Mouse (Mus musculus) embryonic facial prominence, embryonic 13.5 days (tissue): ENCODE measurements around the gene Gpbp1l1. TPM values are rescaled to one million over a fixed set of nuclear protein-coding genes. Genes with fewer than 3 reads are reported as not detected.

Source experiments
- ATAC-seq: fragments of 200-750 bp; cut with Nextera tagmentation; 2 replicates; pipeline ENCODE4 v1.8.0; 2017; ENCODE audit warnings: low read depth; ENCODE audit not compliant: insufficient number of reproducible peaks, insufficient read depth, low FRiP score, low TSS enrichment
- H3K27ac ChIP-seq: fragments of 300-500 bp; sonication (generic); 2 replicates; pipeline ENCODE4 v1.5.1; 2015; ENCODE audit warnings: moderate library complexity, mild to moderate bottlenecking, inconsistent platforms
- H3K27me3 ChIP-seq: fragments of 300-500 bp; sonication (generic); 2 replicates; pipeline ENCODE4 v1.6.1; 2015; ENCODE audit warnings: mild to moderate bottlenecking, inconsistent platforms
- H3K36me3 ChIP-seq: fragments of 300-500 bp; sonication (generic); 2 replicates; pipeline ENCODE4 v1.6.1; 2015; ENCODE audit warnings: mild to moderate bottlenecking, inconsistent platforms
- H3K4me1 ChIP-seq: fragments of 300-500 bp; sonication (generic); 2 replicates; pipeline ENCODE4 v1.6.1; 2015; ENCODE audit warnings: inconsistent platforms
- H3K4me2 ChIP-seq: fragments of 300-500 bp; sonication (generic); 2 replicates; pipeline ENCODE4 v1.6.1; 2015; ENCODE audit warnings: moderate library complexity, mild to moderate bottlenecking, inconsistent platforms
- H3K4me3 ChIP-seq: fragments of 300-500 bp; sonication (generic); 2 replicates; pipeline ENCODE4 v1.5.1; 2015; ENCODE audit warnings: mild to moderate bottlenecking, inconsistent platforms
- H3K9ac ChIP-seq: fragments of 300-500 bp; sonication (generic); 2 replicates; pipeline ENCODE4 v1.6.1; 2015; ENCODE audit warnings: mild to moderate bottlenecking, inconsistent platforms
- H3K9me3 ChIP-seq: fragments of 300-500 bp; sonication (generic); 2 replicates; pipeline ENCODE4 v1.6.1; 2016; ENCODE audit warnings: inconsistent platforms
- WGBS: fragments of 180-500 bp; shearing (Covaris S2); methylation state at CpG from one replicate; pipeline ENCODE4 v1.1.7; 2015; ENCODE audit warnings: mixed read lengths; 5-methylcytosine and 5-hydroxymethylcytosine counted together
- polyA plus RNA-seq: library from polyadenylated mRNA; unstranded; fragments of >200 nt; fragmentation: Nextera tagmentation; extraction: Ambion mirVana; gene quantifications from 2 replicates; pipeline ENCODE4 v1.2.1, GENCODE M21; 2015

The Gpbp1l1 gene
- polyA plus RNA-seq, 1 experiment from 2014 or later = 37.5 TPM

- no peak overlapping the region for H3K4me2 ChIP-seq
- peaks cover 86% of the 10 kb centered on the region for H3K36me3 ChIP-seq
- no peak for ATAC-seq
- H3K27me3 ChIP-seq = no peaks in the 10 kb centered on the region
- H3K4me3 ChIP-seq = no peak overlapping the region
- H3K4me1 ChIP-seq = peaks cover 9% of the 10 kb centered on the region
- 95% methylated on average over 1 of the region's 1 CpGs for WGBS
- H3K9me3 ChIP-seq = no peaks in the 10 kb centered on the region
- H3K9ac ChIP-seq = no peak overlapping the region
- no peak overlapping the region for H3K27ac ChIP-seq
Measured at GRCm38 (mm10) chr4:116642071-116642470, 84.6 kb downstream of the Gpbp1l1 start.

Other genes with a start within 250 kb of the Gpbp1l1 start
- 14.3 and 16.5 TPM in 2 replicates for gene Mast2, start 93.5 kb upstream of the Gpbp1l1 start, polyA plus RNA-seq
- gene Ipp, start 50.1 kb upstream of the Gpbp1l1 start, polyA plus RNA-seq = 15.3 and 15.7 TPM in 2 replicates
- 20.3 and 24.2 TPM in 2 replicates for gene Tmem69, start 1.7 kb upstream of the Gpbp1l1 start, polyA plus RNA-seq
- gene Ccdc17, start 39.0 kb downstream of the Gpbp1l1 start, polyA plus RNA-seq = 3.1 and 5.0 TPM in 2 replicates
- gene Nasp, start 70.3 kb downstream of the Gpbp1l1 start, polyA plus RNA-seq = 200 and 202 TPM in 2 replicates
- 763 and 775 TPM in 2 replicates for gene Akr1a1, start 94.0 kb downstream of the Gpbp1l1 start, polyA plus RNA-seq
- gene Prdx1, start 127.9 kb downstream of the Gpbp1l1 start, polyA plus RNA-seq = 1,178 and 1,215 TPM in 2 replicates
- gene Mmachc, start 150.7 kb downstream of the Gpbp1l1 start, polyA plus RNA-seq = 24.5 and 30.4 TPM in 2 replicates
- 24.9 and 27.4 TPM in 2 replicates for gene Ccdc163, start 150.9 kb downstream of the Gpbp1l1 start, polyA plus RNA-seq
- 9.4 and 11.2 TPM in 2 replicates for gene Tesk2, start 163.3 kb downstream of the Gpbp1l1 start, polyA plus RNA-seq
- 35.5 and 39.1 TPM in 2 replicates for gene Toe1, start 250.0 kb downstream of the Gpbp1l1 start, polyA plus RNA-seq